Mouse (Mus musculus) CH12.LX (cell line): Measurements from ENCODE around the gene Tmem268. TPM values are rescaled to one million over a fixed set of nuclear protein-coding genes. Genes with fewer than 3 reads are reported as not detected.

ENCODE experiments used
- DNase-seq: peaks from one replicate; pipeline ENCODE4 v3.0.0-alpha.2; 2013; ENCODE audit errors: extremely low read depth
- H3K27ac ChIP-seq: 2 replicates; pipeline ENCODE4 v1.5.1; 2012; ENCODE audit warnings: low read depth, mild to moderate bottlenecking, control low read depth, moderate library complexity; ENCODE audit not compliant: insufficient read depth
- H3K27me3 ChIP-seq: replicated peaks from 2 replicates; pipeline ENCODE3; 2012; ENCODE audit warnings: inconsistent platforms
- H3K36me3 ChIP-seq, 2 experiments: replicated peaks in 1 of 2; 2 replicates each; pipeline versions ENCODE3 to v1.6.1; 2012; ENCODE audit warnings: inconsistent platforms in 1 of 2, low read length in 1 of 2, mild to moderate bottlenecking in 1 of 2, mixed read lengths in 1 of 2, moderate library complexity in 1 of 2; ENCODE audit not compliant: control insufficient read depth in 1 of 2, insufficient read depth in 1 of 2
- H3K4me1 ChIP-seq, 2 experiments: 2 replicates each; pipeline ENCODE4 v1.6.1; 2012; ENCODE audit warnings: inconsistent platforms in 1 of 2, moderate library complexity in 1 of 2; ENCODE audit not compliant: insufficient read depth in 2 of 2, control insufficient read depth in 1 of 2
- H3K4me2 ChIP-seq: 2 replicates; pipeline ENCODE4 v1.6.1; 2012; ENCODE audit warnings: low read depth, mild to moderate bottlenecking, control low read depth; ENCODE audit not compliant: poor library complexity, insufficient read depth, severe bottlenecking
- H3K4me3 ChIP-seq, 3 experiments: fragments of 150-350 bp in 1 of 3; sonication (generic) in 1 of 3; replicated peaks in 1 of 3; 2 replicates each; pipeline versions ENCODE3 to v1.5.1; 2011 to 2012; ENCODE audit warnings: low read depth in 2 of 3, low read length in 2 of 3, mild to moderate bottlenecking in 2 of 3, moderate library complexity in 2 of 3, control low read depth in 1 of 3, improper control_type of control experiment in 1 of 3, inconsistent platforms in 1 of 3, mixed read lengths in 1 of 3; ENCODE audit not compliant: poor library complexity in 1 of 3
- H3K79me2 ChIP-seq: replicated peaks from 2 replicates; pipeline ENCODE4 v1.6.1; 2012; ENCODE audit warnings: mild to moderate bottlenecking, moderate library complexity; ENCODE audit not compliant: control insufficient read depth, poor library complexity, insufficient read depth, severe bottlenecking; ENCODE audit errors: extremely low read depth
- H3K9ac ChIP-seq: 2 replicates; pipeline ENCODE4 v1.6.1; 2012; ENCODE audit warnings: low read depth, mild to moderate bottlenecking, control low read depth, moderate library complexity; ENCODE audit not compliant: insufficient read depth
- H3K9me3 ChIP-seq: replicated peaks from 2 replicates; pipeline ENCODE3; 2012; ENCODE audit warnings: low read length, inconsistent platforms, mixed read lengths
- CHD2 ChIP-seq: IDR thresholded peaks from 2 replicates; pipeline ENCODE4 v1.6.1; 2011; ENCODE audit warnings: low read length, improper control_type of control experiment
- CTCF ChIP-seq, 2 experiments: IDR thresholded peaks in 1 of 2; conservative IDR thresholded peaks in 1 of 2; 2 replicates each; pipeline ENCODE4 v1.5.1; 2011 to 2012; ENCODE audit warnings: low read depth in 2 of 2, low read length in 2 of 2, improper control_type of control experiment in 1 of 2, inconsistent platforms in 1 of 2, mild to moderate bottlenecking in 1 of 2, moderate library complexity in 1 of 2
- E2F4 ChIP-seq: IDR thresholded peaks from 2 replicates; pipeline ENCODE4 v1.6.1; 2011; ENCODE audit warnings: low read depth, low read length, improper control_type of control experiment; ENCODE audit not compliant: insufficient replicate concordance
- ELF1 ChIP-seq: IDR thresholded peaks from 2 replicates; pipeline ENCODE4 v1.6.1; 2014; ENCODE audit warnings: low read depth, mild to moderate bottlenecking, inconsistent platforms, low read length, improper control_type of control experiment
- EP300 ChIP-seq: IDR thresholded peaks from 2 replicates; pipeline ENCODE4 v1.6.1; 2011; ENCODE audit warnings: low read length, improper control_type of control experiment
- ETS1 ChIP-seq: conservative IDR thresholded peaks from 2 replicates; pipeline ENCODE4 v1.6.1; 2012; ENCODE audit warnings: low read depth, mild to moderate bottlenecking, inconsistent platforms, low read length, improper control_type of control experiment, moderate library complexity
- GABPA ChIP-seq: IDR thresholded peaks from 2 replicates; pipeline ENCODE4 v1.6.1; 2012; ENCODE audit warnings: low read depth, low read length, improper control_type of control experiment, inconsistent platforms; ENCODE audit not compliant: insufficient replicate concordance
- JUND ChIP-seq: conservative IDR thresholded peaks from 2 replicates; pipeline ENCODE4 v1.6.1; 2011; ENCODE audit warnings: low read depth, low read length, improper control_type of control experiment
- MAX ChIP-seq: IDR thresholded peaks from 2 replicates; pipeline ENCODE4 v1.6.1; 2011; ENCODE audit warnings: low read length, improper control_type of control experiment
- MEF2A ChIP-seq: IDR thresholded peaks from 2 replicates; pipeline ENCODE4 v1.6.1; 2014; ENCODE audit warnings: low read depth, mild to moderate bottlenecking, inconsistent platforms, low read length, improper control_type of control experiment, borderline replicate concordance
- NELFE ChIP-seq: IDR thresholded peaks from 2 replicates; pipeline ENCODE4 v1.6.1; 2011; ENCODE audit warnings: low read depth, low read length, improper control_type of control experiment
- PAX5 ChIP-seq: IDR thresholded peaks from 2 replicates; pipeline ENCODE4 v1.6.1; 2012; ENCODE audit warnings: low read length, inconsistent platforms, mixed read lengths
- POLR2A ChIP-seq: IDR thresholded peaks from 2 replicates; pipeline ENCODE4 v1.6.1; 2011; ENCODE audit warnings: low read depth, mild to moderate bottlenecking, improper control_type of control experiment, low read length
- RCOR1 ChIP-seq: conservative IDR thresholded peaks from 2 replicates; pipeline ENCODE4 v1.6.1; 2012; ENCODE audit warnings: low read depth, mild to moderate bottlenecking, inconsistent platforms, low read length, improper control_type of control experiment
- SIN3A ChIP-seq: IDR thresholded peaks from 2 replicates; pipeline ENCODE4 v1.6.1; 2012; ENCODE audit warnings: low read length, improper control_type of control experiment, inconsistent platforms
- TCF12 ChIP-seq: IDR thresholded peaks from 2 replicates; pipeline ENCODE4 v1.6.1; 2014; ENCODE audit warnings: low read depth, mild to moderate bottlenecking, inconsistent platforms, low read length, improper control_type of control experiment
- UBTF ChIP-seq: IDR thresholded peaks from 2 replicates; pipeline ENCODE4 v1.6.1; 2012; ENCODE audit warnings: low read depth, mild to moderate bottlenecking, inconsistent platforms, low read length, improper control_type of control experiment, moderate library complexity
- USF1 ChIP-seq: IDR thresholded peaks from 2 replicates; pipeline ENCODE4 v1.6.1; 2014; ENCODE audit warnings: low read depth, mild to moderate bottlenecking, inconsistent platforms, low read length, improper control_type of control experiment
- USF2 ChIP-seq: conservative IDR thresholded peaks from 2 replicates; pipeline ENCODE4 v1.6.1; 2011; ENCODE audit warnings: low read depth, low read length, improper control_type of control experiment
- ZC3H11A ChIP-seq: IDR thresholded peaks from 2 replicates; pipeline ENCODE4 v1.6.1; 2012; ENCODE audit warnings: low read depth, mild to moderate bottlenecking, inconsistent platforms, low read length, improper control_type of control experiment
- ZKSCAN1 ChIP-seq: IDR thresholded peaks from 2 replicates; pipeline ENCODE4 v1.6.1; 2012; ENCODE audit warnings: low read depth, inconsistent platforms, low read length, improper control_type of control experiment, borderline replicate concordance
- ZNF384 ChIP-seq: IDR thresholded peaks from 2 replicates; pipeline ENCODE4 v1.6.1; 2012; ENCODE audit warnings: low read depth, low read length, improper control_type of control experiment, inconsistent platforms
- dilution Hi-C: fragments of 300-500 bp; cut with MboI; formaldehyde crosslinking; loops from 2 replicates; pipeline ENCODE4 v1.14.3; 2020; ENCODE audit warnings: low sequenced_read_pairs; ENCODE audit not compliant: extremely low pct_unique_long_range_greater_than_20kb, extremely low pct_ligation_motif_present
- in situ Hi-C: fragments of 300-500 bp; cut with MboI; formaldehyde crosslinking; loops from 3 replicates; pipeline ENCODE4 v1.14.3; 2019; ENCODE audit warnings: low sequenced_read_pairs, low pct_ligation_motif_present, low pct_unique_long_range_greater_than_20kb, mixed read lengths
- polyA plus RNA-seq: library from polyadenylated mRNA; unstranded; fragments of >175 nt; gene quantifications from 2 replicates; pipeline ENCODE4 v1.2.1, GENCODE M21; 2012; ENCODE audit warnings: low read depth; ENCODE audit not compliant: insufficient read length
- total RNA-seq, 2 experiments: library from RNA; depleted of rRNA; stranded (reverse); fragments of 300-350 nt in 1 of 2; fragments of >200 nt in 1 of 2; gene quantifications; 2 replicates each; pipeline ENCODE4 v1.2.3; 2012 to 2014

Tmem268 gene
- total and polyA plus RNA-seq, 3 experiments = 8.3 to 11.1 (median 9.4) TPM

GRCm38 (mm10) chr4:63605968-63606367 lies 47.4 kb downstream of the Tmem268 start:
- Histone ChIP-seq H3K27ac (no peak overlapping the region), H3K4me2 (no peak overlapping the region), H3K79me2 (no peaks in the 10 kb centered on the region), H3K4me1 (peaks cover 0 to 5% of the 10 kb centered on the region in 2 experiments; a peak in 1 of 4 replicates), H3K9me3 (no peaks in the 10 kb centered on the region), H3K36me3 (no peaks in the 10 kb centered on the region), H3K27me3 (peaks cover 19% of the 10 kb centered on the region), H3K9ac (no peak overlapping the region), H3K4me3 (no peak overlapping the region)
- TF ChIP-seq E2F4 = no peak
- TF ChIP-seq TCF12 = no peak
- no peak for TF ChIP-seq ELF1
- no peak for TF ChIP-seq ZKSCAN1
- no peak for TF ChIP-seq GABPA
- TF ChIP-seq CTCF (conservative IDR thresholded peaks at IDR 0.05 in 1 of 2, IDR thresholded peaks at IDR 0.05 in 1 of 2; ENCODE audit: low read depth in 2 of 2, low read length in 2 of 2) = no peak
- TF ChIP-seq NELFE = no peak
- TF ChIP-seq SIN3A = no peak
- TF ChIP-seq PAX5 = no peak
- no peak for TF ChIP-seq POLR2A
- TF ChIP-seq RCOR1 = no peak
- no peak for TF ChIP-seq MAX
- TF ChIP-seq ZNF384 = no peak
- no peak for TF ChIP-seq ETS1
- no peak for TF ChIP-seq MEF2A
- no peak for TF ChIP-seq JUND
- TF ChIP-seq CHD2 = no peak
- no peak for TF ChIP-seq USF1
- TF ChIP-seq EP300 = no peak
- dilution Hi-C loops = no loop called here
- no peak for DNase-seq
- in situ Hi-C loops = loop anchor here (25.0 kb wide), 1 partner anchor 881 kb away; no protein-coding TSS in a partner anchor

GRCm38 (mm10) chr4:63608391-63608790 lies 49.8 kb downstream of the Tmem268 start:
- H3K4me2 ChIP-seq = no peak overlapping the region; the same call in 1 of the 2 replicates
- peak; percentile 56 for TF ChIP-seq USF1
- TF ChIP-seq USF2 = peak; percentile 53
- TF ChIP-seq JUND = no peak
- TF ChIP-seq UBTF = no peak
- no peak for TF ChIP-seq ZC3H11A
- TF ChIP-seq MAX = no peak
- no peak overlapping the region for H3K4me3 ChIP-seq
- H3K4me1 ChIP-seq = peaks cover 0 to 5% of the 10 kb centered on the region in 2 experiments; a peak in 1 of 4 replicates
- H3K27me3 ChIP-seq = peaks cover 19% of the 10 kb centered on the region
- dilution Hi-C loops (no loop called here), in situ Hi-C loops (loop anchor here (25.0 kb wide), 1 partner anchor 879 kb away; no protein-coding TSS in a partner anchor)
- DNase-seq = no peak
- no peak overlapping the region for H3K27ac ChIP-seq
- no peaks in the 10 kb centered on the region for H3K36me3 ChIP-seq
- no peak overlapping the region for H3K9ac ChIP-seq
- H3K79me2 ChIP-seq = no peaks in the 10 kb centered on the region
- no peaks in the 10 kb centered on the region for H3K9me3 ChIP-seq
